Mouse (Mus musculus): Measurements from ENCODE around the gene Tjp1. TPM values are rescaled to one million over a fixed set of nuclear protein-coding genes. Genes with fewer than 3 reads are reported as not detected.
A peak's percentile ranks its signal among the peaks of the same experiment; 100 is the strongest.

Gene Tjp1
- total RNA-seq, 1 experiment, result 39.3 TPM

DNA sequence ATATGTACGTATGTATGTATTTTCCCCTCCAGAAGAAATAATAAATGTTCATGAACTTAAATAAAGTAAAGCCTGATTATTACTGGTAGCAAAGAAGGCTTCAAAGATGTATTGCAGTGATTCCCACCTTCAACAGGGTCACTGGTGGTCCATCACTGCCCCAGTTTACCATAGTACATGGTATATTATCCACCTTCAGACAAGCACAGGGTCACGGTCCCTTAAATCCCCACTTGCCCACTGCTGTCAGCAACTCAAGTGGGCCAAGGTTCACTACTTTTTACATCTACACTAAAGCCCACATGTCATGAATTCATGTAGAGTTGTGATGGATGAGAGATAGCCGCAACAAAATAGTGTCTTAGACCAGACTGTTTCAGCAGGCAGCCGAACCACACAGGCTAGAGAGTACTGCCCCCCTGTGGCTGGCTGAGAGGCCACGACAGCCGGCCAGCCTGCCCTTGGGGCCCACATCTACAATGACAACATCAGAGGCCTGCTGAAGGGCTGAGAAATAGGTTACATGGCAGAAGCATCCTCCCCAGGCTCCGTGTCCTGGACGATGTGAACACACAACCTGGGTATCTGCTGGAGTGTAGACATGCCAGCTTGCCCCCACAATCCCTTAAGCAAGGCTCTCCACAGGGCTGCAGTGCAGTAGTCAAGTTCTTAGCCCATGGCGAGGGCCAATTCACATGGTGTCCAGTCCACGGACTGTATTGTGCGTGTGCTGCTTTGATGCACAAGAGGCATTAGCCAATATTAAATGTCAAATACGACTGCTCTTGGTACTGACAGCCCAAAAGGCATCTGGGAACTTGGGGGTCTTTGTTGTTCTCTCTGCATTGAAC is 29.6 kb downstream of the Tjp1 start:
- peak; percentile 39 for DNase-seq (ENCODE audit: low read depth, low spot score)
- Histone ChIP-seq H3K4me1 (ENCODE audit: control insufficient read depth in 2 of 2, insufficient read depth in 2 of 2, low read length in 2 of 2, poor library complexity in 1 of 2) (no peaks in the 10 kb centered on the region), H3K27ac (ENCODE audit: insufficient read depth, low read depth, low read length, poor library complexity, severe bottlenecking) (no peak overlapping the region), H3K9me3 (ENCODE audit: control insufficient read depth, insufficient read depth, low read depth, low read length) (no peaks in the 10 kb centered on the region), H3K36me3 (ENCODE audit: control insufficient read depth, insufficient read depth, low read length, poor library complexity, severe bottlenecking) (no peaks in the 10 kb centered on the region), H3K9ac (ENCODE audit: insufficient read depth, low read depth, low read length, poor library complexity, severe bottlenecking) (no peak overlapping the region), H3K4me3 (ENCODE audit: insufficient read depth in 1 of 2, low read depth in 1 of 2, low read length in 2 of 2, poor library complexity in 1 of 2, severe bottlenecking in 1 of 2) (no peak overlapping the region)
- in situ Hi-C loops (cut with MboI; ENCODE audit: low sequenced_read_pairs in 2 of 2, unreplicated experiment in 2 of 2), result no loop called here
- TF ChIP-seq ZC3H11A (IDR thresholded peaks at IDR 0.05; ENCODE audit: borderline replicate concordance, low read depth, low read length), result peak; percentile 82; the same call in 1 of the 2 replicates
- TF ChIP-seq CHD2 (IDR thresholded peaks at IDR 0.05; ENCODE audit: low read depth, low read length), result no peak

GRCm38 (mm10) chr7:65490526-65490925 is 37.1 kb downstream of the Tjp1 start:
- Histone ChIP-seq H3K9me3 (ENCODE audit: control insufficient read depth, insufficient read depth, low read depth, low read length) (no peaks in the 10 kb centered on the region), H3K4me1 (ENCODE audit: control insufficient read depth in 2 of 2, insufficient read depth in 2 of 2, low read length in 2 of 2, poor library complexity in 1 of 2) (peaks cover 2 to 5% of the 10 kb centered on the region in 2 experiments; a peak in 2 of 4 replicates), H3K27ac (ENCODE audit: insufficient read depth, low read depth, low read length, poor library complexity, severe bottlenecking) (no peak overlapping the region), H3K36me3 (ENCODE audit: control insufficient read depth, insufficient read depth, low read length, poor library complexity, severe bottlenecking) (no peaks in the 10 kb centered on the region), H3K4me3 (ENCODE audit: insufficient read depth in 1 of 2, low read depth in 1 of 2, low read length in 2 of 2, poor library complexity in 1 of 2, severe bottlenecking in 1 of 2) (no peak overlapping the region), H3K9ac (ENCODE audit: insufficient read depth, low read depth, low read length, poor library complexity, severe bottlenecking) (no peak overlapping the region)
- in situ Hi-C loops (cut with MboI; ENCODE audit: low sequenced_read_pairs in 2 of 2, unreplicated experiment in 2 of 2), result no loop called here
- DNase-seq (ENCODE audit: low read depth, low spot score), result no peak
- TF ChIP-seq ZC3H11A (IDR thresholded peaks at IDR 0.05; ENCODE audit: borderline replicate concordance, low read depth, low read length) (no peak), CHD2 (IDR thresholded peaks at IDR 0.05; ENCODE audit: low read depth, low read length) (no peak), ZNF384 (IDR thresholded peaks at IDR 0.05; ENCODE audit: low read depth, low read length) (no peak)

- in situ Hi-C loops (cut with MboI; ENCODE audit: low sequenced_read_pairs in 2 of 2, unreplicated experiment in 2 of 2), result no loop called here
- TF ChIP-seq HCFC1 (IDR thresholded peaks at IDR 0.05; ENCODE audit: borderline replicate concordance, insufficient read depth, low read length) (no peak), ZNF384 (IDR thresholded peaks at IDR 0.05; ENCODE audit: low read depth, low read length) (no peak), ZC3H11A (IDR thresholded peaks at IDR 0.05; ENCODE audit: borderline replicate concordance, low read depth, low read length) (no peak), CHD2 (IDR thresholded peaks at IDR 0.05; ENCODE audit: low read depth, low read length) (no peak), MAFK (IDR thresholded peaks at IDR 0.05; ENCODE audit: insufficient read depth, low read depth, low read length) (no peak)
- H3K9ac ChIP-seq (ENCODE audit: insufficient read depth, low read depth, low read length, poor library complexity, severe bottlenecking), result no peak overlapping the region
- H3K36me3 ChIP-seq (ENCODE audit: control insufficient read depth, insufficient read depth, low read length, poor library complexity, severe bottlenecking), result no peaks in the 10 kb centered on the region
- no peak for DNase-seq (ENCODE audit: low read depth, low spot score)
- no peak overlapping the region for H3K27ac ChIP-seq (ENCODE audit: insufficient read depth, low read depth, low read length, poor library complexity, severe bottlenecking)
- no peaks in the 10 kb centered on the region for H3K9me3 ChIP-seq (ENCODE audit: control insufficient read depth, insufficient read depth, low read depth, low read length)
- peaks cover 2 to 5% of the 10 kb centered on the region in 2 experiments; a peak in 2 of 4 replicates for H3K4me1 ChIP-seq (ENCODE audit: control insufficient read depth in 2 of 2, insufficient read depth in 2 of 2, low read length in 2 of 2, poor library complexity in 1 of 2)
- H3K4me3 ChIP-seq (ENCODE audit: insufficient read depth in 1 of 2, low read depth in 1 of 2, low read length in 2 of 2, poor library complexity in 1 of 2, severe bottlenecking in 1 of 2), result no peak overlapping the region
These were observed 37.8 kb downstream of the Tjp1 start for GRCm38 (mm10) chr7:65489742-65490141.

- Histone ChIP-seq H3K4me1 (ENCODE audit: control insufficient read depth in 2 of 2, insufficient read depth in 2 of 2, low read length in 2 of 2, poor library complexity in 1 of 2) (peaks cover 2 to 5% of the 10 kb centered on the region in 2 experiments; a peak in 2 of 4 replicates), H3K9me3 (ENCODE audit: control insufficient read depth, insufficient read depth, low read depth, low read length) (no peaks in the 10 kb centered on the region), H3K27ac (ENCODE audit: insufficient read depth, low read depth, low read length, poor library complexity, severe bottlenecking) (no peak overlapping the region), H3K36me3 (ENCODE audit: control insufficient read depth, insufficient read depth, low read length, poor library complexity, severe bottlenecking) (no peaks in the 10 kb centered on the region), H3K4me3 (ENCODE audit: insufficient read depth in 1 of 2, low read depth in 1 of 2, low read length in 2 of 2, poor library complexity in 1 of 2, severe bottlenecking in 1 of 2) (no peak overlapping the region), H3K9ac (ENCODE audit: insufficient read depth, low read depth, low read length, poor library complexity, severe bottlenecking) (no peak overlapping the region)
- TF ChIP-seq CHD2 (IDR thresholded peaks at IDR 0.05; ENCODE audit: low read depth, low read length) (no peak), MAFK (IDR thresholded peaks at IDR 0.05; ENCODE audit: insufficient read depth, low read depth, low read length) (no peak), ZNF384 (IDR thresholded peaks at IDR 0.05; ENCODE audit: low read depth, low read length) (no peak), HCFC1 (IDR thresholded peaks at IDR 0.05; ENCODE audit: borderline replicate concordance, insufficient read depth, low read length) (no peak), ZC3H11A (IDR thresholded peaks at IDR 0.05; ENCODE audit: borderline replicate concordance, low read depth, low read length) (no peak)
- in situ Hi-C loops (cut with MboI; ENCODE audit: low sequenced_read_pairs in 2 of 2, unreplicated experiment in 2 of 2), result no loop called here
- DNase-seq (ENCODE audit: low read depth, low spot score), result no peak
These were observed 38.4 kb downstream of the Tjp1 start for GRCm38 (mm10) chr7:65489195-65489594.

Measured in ES-E14 (cell line).